Mouse (Mus musculus) lung, postnatal 10 days (tissue): ENCODE results near the gene Tfap2e.
A peak's percentile ranks its signal among the peaks of the same experiment; 100 is the strongest.

Source experiments
- DNase-seq: peaks from one replicate; pipeline ENCODE4 v3.0.0; 2021

Gene Tfap2e

GRCm38 (mm10) chr4:126751556-126752023 is 15.6 kb upstream of the Tfap2e start:
- no peak for DNase-seq

DNA sequence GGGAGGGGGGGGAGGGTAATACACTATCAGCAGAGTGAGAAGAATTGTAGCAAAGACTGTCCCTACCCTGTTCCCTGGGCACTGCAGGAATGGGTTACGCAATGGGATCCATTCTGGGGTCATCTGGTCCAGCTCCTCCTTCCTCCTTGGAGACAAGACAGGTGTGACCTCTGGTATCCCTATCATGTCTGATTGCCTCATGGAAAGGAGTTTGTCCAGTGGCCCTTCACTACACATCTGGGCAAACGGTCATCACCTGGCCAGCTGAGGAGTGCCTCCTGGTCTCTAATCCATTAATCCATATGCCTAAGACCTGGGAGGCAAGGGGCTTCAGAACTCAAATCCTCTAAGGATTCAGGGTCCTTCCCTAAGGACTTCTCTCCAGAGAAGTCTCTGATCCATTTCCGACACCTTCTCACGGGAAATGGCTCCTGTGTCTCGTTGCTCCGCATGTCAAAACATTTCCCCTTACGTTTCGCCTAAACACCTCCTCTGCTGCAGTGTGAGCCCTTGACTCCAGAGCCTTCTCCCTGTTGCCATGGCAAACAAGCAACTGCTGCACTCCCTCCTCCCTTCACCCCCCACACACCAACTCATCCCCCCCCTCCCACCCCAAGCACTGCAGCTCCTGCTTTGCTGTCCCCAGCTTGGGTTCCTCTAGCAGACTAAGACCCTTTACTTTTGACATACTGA is 15.0 kb upstream of the Tfap2e start:
- DNase-seq = no peak

DNA sequence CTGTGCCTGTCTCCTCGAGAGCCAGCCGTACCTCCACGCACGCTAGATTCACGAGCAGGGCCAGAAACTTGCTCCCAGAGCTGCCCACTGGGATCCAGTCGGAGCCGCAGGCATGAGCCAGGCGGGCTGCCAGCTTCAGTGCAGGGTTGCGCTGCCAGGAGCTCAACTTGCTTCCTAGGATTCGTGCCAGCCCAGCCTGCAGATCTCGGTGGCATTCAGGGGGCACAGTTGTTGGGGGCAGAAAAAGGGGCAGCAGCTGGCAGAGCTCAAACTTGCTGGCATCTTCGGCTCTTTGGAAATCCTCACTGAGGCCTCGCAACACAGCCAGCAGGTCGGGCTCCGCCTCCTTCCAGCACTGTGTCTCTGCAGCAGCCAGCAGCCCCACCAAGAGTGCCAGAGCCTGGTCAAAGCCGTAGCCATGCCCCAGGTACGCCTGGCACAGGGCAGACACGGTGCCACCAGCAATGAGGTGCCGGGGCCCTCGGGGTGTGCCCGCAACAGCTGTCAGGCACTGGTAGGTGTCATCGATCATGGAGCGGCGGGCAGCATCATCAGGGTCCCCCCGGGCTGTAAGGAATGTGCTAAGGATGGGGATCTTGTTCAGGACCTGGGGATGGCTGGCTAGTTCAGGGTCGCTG is 14.1 kb upstream of the Tfap2e start:
- DNase-seq = no peak

DNA sequence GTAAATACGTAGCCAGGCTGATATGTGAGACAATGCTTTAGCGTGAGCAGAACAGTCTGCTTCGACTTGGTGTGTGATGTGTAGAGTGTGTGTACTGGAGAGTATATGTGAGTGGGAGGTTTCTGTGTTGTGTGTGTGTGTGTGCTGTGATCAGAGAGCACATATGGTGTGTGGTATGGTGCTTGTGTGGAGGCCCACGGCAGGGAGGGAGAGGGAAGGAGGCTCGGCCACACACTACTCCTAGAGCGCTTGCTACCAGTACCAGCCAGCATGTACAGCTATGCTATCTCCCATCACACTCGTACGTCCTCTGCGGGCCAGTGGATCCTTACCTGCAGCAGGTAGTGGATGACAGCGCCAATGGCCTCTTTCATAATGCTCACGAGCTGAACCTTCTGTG is 13.5 kb upstream of the Tfap2e start:
- no peak for DNase-seq

- no peak for DNase-seq
Measured at GRCm38 (mm10) chr4:126748381-126748780, 12.3 kb upstream of the Tfap2e start.

DNA sequence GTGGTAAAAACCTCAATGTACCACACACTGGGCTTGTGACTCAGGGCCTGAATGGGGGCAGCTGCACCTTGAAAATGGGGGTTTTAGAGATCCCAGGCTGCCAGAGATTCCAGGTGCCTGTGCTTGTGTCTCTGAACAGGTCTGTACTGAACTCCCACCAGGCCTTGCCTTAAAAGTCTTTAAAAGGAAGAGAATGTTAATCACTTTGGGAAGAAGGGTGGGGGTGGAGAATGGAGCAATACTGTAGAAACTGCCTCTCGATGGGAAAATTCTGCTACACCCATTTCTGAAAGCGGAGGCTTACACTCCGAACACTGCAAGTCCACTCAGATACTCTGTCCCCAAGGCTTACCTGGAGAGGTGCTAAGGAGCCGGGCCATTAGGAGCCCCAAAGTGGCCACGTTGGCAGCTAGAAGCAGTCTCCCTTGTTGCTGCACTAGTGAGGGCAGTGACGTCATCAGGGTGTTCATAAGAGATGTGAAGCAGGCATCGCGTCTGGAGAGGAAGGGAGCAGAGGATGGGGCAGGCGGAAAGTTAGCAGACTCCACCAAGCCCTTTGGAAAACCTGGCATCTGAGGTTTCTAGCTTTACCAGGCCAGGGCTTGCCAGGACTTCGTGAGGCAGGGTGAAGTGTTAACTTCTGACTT is 10.3 kb upstream of the Tfap2e start:
- no peak for DNase-seq

- DNase-seq = peak; percentile 69
Measured at GRCm38 (mm10) chr4:126745506-126746193, 9.6 kb upstream of the Tfap2e start.

DNA sequence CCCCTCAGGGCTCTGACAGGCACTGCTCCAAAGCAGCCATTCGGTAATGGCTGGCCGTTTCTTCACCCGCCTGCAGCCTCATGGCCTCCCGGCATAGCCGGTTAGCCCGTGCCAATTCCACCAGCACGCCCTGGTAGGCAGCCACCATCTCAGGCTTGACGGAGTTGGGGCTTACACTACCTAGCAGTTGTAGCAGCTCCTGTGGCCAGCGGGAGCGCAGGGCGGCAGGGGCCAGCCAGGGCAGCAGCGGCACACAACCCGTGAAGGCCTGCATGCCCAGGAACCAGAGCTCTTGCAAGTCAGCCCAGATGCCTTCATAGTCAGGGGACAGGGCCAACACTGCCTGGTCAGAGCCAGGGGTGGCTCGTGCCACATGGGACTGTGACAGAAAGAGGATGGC is 8.8 kb upstream of the Tfap2e start:
- DNase-seq = no peak

- no peak for DNase-seq
Measured at GRCm38 (mm10) chr4:126743713-126744112, 7.7 kb upstream of the Tfap2e start.

GRCm38 (mm10) chr4:126742976-126743375 is 6.9 kb upstream of the Tfap2e start:
- no peak for DNase-seq

DNA sequence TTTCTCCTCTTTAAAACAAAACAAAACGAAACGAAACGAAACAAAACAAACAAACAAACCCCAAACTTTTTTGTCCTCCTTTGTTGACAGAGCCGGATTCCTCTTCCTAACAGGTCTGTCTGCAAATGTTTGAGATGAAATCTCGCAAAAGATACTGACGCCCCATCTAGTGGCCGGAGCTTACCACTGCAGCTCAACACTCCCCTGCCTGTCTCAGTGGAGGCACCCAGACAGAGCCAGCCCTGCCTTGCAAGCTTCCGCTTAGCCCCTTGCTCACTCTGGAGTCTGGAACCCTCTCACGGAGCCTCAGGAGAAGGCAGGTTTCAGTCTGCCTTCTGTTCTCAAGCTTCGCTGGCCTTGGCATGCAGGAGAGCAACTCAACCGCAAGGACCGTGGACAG is 5.4 kb upstream of the Tfap2e start:
- peak; percentile 86 for DNase-seq

DNA sequence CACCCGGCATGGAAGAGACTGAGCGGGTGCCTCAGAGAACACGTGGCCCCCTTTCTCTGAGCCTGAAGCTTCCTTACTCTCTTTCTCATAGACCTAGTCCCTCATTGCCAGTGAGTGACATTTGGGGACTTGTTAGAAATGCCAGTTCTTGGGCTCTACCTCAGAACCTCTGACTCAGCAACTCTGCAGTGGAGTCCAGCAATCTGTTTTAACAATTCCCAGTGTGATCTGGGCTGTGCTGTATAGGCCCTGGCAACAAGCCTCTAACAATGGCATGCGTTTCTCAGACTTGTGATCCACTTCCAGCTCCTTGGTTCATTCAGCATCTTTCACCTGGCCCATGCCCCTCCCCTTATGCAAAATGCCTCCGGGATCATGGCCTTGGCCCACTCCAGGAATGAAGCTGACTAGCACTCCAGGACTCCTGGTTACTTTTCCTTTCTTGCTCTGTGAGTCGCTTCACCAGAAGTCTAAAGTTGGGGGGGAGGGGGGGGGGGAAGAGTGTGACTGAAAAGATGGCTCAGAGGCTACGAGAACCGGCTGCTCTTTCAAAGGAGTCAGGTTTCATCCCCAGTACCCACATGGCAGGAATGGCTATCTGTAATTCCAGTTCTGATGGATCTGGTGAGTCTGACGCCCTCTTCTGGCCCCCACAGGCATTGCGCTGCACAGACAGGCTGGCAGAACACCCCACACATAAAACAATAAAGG is 4.1 kb upstream of the Tfap2e start:
- DNase-seq = no peak

GRCm38 (mm10) chr4:126735382-126736000 is 549 bp downstream of the Tfap2e start:
- DNase-seq = no peak

DNA sequence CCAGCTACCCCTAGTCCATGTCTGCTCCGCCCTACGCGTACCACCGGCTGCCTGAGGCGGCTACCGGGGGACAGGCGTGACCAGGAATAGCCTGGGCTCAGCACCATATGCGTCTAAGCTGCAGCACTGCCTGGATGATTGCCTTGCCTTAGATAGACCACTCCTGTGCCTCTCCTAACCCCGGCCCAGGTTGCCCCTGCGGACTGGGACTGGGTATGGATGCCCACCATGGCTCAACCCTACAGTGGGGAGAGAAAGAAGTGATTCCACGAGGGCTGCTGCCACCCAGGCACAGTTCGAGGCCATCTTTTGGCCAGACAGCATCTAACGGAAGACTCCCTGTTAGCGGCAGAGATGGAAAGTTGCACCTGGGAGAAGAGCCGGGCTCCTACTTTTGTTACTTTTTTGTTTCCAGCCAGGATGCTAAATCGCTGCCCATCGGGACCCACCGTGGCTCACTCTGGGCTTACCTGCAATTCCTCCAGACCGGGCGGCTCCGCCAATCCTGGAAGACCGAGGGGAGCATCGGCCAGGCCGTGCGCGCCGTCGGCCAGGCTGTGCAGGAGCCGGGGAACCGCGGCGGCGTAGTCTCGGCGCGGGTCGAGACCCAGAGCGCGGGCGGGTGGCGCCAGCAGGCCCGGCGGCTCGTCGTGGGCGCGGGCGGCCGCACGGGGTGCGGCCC is 1.2 kb downstream of the Tfap2e start:
- no peak for DNase-seq

GRCm38 (mm10) chr4:126734001-126734603 is 1.9 kb downstream of the Tfap2e start:
- DNase-seq = no peak

DNA sequence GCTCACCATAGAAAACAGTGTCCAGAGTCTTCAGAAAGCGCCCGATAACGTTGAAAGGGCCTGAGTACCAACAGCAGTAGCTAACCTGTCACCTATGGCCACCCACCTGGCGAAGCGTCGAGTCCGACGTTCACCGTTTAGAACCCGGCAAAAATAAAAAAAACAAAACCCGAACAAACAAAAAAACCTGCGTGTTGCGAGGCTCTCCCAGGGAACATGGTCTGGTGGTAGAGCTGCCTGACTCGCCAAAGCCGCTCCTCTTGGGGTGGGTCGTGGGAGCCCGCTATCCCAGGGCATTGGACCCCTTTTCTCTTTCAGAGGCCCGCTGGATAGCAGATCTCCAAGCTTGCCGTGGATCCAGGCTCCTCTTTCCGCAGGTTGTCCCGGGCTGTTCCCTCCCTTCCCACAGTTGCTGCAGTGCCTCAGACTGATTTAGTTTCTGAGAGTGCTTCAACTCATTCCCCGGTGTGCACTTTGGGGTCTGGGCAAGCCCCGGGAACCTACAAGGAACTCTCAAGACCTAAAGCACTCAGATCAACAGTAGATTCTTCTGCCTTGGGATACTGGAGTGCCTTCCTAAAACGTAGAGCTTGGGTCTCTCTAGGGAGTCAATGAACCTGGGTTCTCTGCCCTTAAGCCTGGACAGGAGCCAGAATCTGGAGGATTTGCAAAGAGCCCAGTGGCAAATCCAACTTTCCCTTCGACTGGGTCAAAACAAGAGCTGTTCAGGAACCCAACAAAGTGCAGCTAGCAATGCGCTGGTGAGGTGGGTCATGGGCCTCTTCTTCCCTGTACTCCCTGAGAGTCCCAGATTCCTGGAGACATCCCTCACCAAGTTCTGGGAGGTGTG is 3.3 kb downstream of the Tfap2e start:
- no peak for DNase-seq

DNA sequence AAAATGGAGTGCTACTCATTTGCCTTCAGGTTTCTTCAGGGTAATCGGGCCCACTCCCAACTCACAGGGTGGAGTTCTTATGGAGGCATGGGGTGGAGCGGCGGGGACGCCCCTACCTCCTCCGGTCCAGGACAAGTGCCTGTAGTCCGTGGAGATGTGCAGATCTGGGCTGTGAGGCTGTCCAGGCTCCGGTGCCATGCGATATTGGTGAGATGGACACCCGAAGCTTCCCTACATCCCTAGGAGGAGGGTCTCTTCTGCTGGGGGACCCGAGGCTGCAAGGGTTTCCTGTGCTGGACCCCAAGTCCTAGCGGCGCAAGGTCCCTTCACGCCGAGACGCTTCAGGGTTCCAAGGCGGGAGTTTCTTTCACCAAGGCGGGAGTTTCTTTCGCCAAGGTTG is 3.9 kb downstream of the Tfap2e start:
- no peak for DNase-seq

DNA sequence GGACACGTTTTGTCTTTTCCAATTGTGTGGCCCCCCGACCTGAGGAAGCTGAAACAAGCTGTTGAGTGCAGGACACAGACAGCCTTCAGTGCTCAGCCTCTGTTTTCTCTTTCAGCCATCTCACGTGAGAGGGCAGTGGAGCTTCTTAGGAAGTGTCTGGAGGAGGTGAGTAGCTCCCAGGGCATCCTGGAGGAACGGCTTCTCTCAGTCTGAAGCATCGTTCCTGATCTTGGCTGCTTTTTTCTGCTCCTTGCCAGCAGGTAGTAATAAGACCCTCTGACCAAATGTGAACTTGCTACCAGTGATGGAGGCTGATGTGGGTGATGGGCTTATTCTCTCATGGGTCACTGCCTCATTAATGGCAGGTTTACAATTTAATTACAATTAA is 28.6 kb downstream of the Tfap2e start:
- no peak for DNase-seq

- no peak for DNase-seq
Measured at GRCm38 (mm10) chr4:126706630-126707438, 29.2 kb downstream of the Tfap2e start.

- DNase-seq = no peak
Measured at GRCm38 (mm10) chr4:126696908-126697307, 39.1 kb downstream of the Tfap2e start.
